Mouse (Mus musculus): ENCODE data around the gene Tmem213. TPM values are rescaled to one million over a fixed set of nuclear protein-coding genes. Genes with fewer than 3 reads are reported as not detected.

Tmem213 gene
- polyA plus RNA-seq, 1 experiment from 2014 or later = 1.00 TPM

DNA sequence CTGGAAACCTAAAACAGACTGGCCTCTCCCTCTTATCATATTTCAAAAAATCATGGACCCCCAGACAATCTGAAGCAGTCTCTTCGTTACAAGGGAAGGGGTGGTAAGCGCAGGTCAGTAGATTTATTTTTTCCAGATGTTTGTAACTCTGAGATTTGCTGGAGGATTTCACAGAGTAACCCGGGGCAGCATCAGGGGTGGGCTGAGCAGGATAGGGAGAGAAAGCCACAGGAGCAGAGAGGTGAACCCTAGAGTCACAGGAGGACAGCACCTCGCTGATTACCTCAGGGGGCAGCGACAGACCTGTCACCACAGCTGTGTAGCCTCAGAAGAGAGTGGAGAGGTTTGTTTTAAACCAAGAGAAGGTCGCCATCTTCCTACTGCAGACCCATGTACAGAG is 56.3 kb downstream of the Tmem213 start:
- 63% methylated on average over 6 of the region's 6 CpGs for WGBS
- Histone ChIP-seq H3K4me2 (replicated peaks; ENCODE audit: low read depth, low read length) (no peak overlapping the region), H3K36me3 (ENCODE audit: control insufficient read depth, insufficient read depth, low read length) (peaks cover 7% of the 10 kb centered on the region), H3K4me3 (ENCODE audit: low read depth, low read length) (no peak overlapping the region), H3K27ac (ENCODE audit: low read length) (no peak overlapping the region), H3K4me1 (ENCODE audit: control insufficient read depth, insufficient read depth, low read length) (no peaks in the 10 kb centered on the region), H3K9ac (replicated peaks; ENCODE audit: low read depth, low read length) (no peak overlapping the region), H3K27me3 (ENCODE audit: control insufficient read depth, insufficient read depth, low read length) (no peaks in the 10 kb centered on the region), H3K9me3 (ENCODE audit: control insufficient read depth, low read depth, low read length) (no peaks in the 10 kb centered on the region)
- no peak for ATAC-seq (ENCODE audit: insufficient number of reproducible peaks, insufficient read depth, low FRiP score, low read depth)

Other genes with a start within 250 kb of the Tmem213 start
- gene Trim24, start 238.4 kb upstream of the Tmem213 start, polyA plus RNA-seq (2014; fragmentation: Nextera tagmentation; extraction: Ambion mirVana) = 26.7 and 26.9 TPM in 2 replicates
- gene Svopl, start 62.3 kb upstream of the Tmem213 start, polyA plus RNA-seq (2014; fragmentation: Nextera tagmentation; extraction: Ambion mirVana) = 0.73 and 0.85 TPM in 2 replicates
- 3.7 and 5.0 TPM in 2 replicates for gene Atp6v0a4, start 15.3 kb downstream of the Tmem213 start, polyA plus RNA-seq (2014; fragmentation: Nextera tagmentation; extraction: Ambion mirVana)
- gene D630045J12Rik, start 144.8 kb downstream of the Tmem213 start, polyA plus RNA-seq (2014; fragmentation: Nextera tagmentation; extraction: Ambion mirVana) = 6.7 and 8.1 TPM in 2 replicates
- gene Zc3hav1l, start 190.0 kb downstream of the Tmem213 start, polyA plus RNA-seq (2014; fragmentation: Nextera tagmentation; extraction: Ambion mirVana) = 13.3 and 14.8 TPM in 2 replicates
- gene Zc3hav1, start 245.3 kb downstream of the Tmem213 start, polyA plus RNA-seq (2014; fragmentation: Nextera tagmentation; extraction: Ambion mirVana) = 5.8 and 6.3 TPM in 2 replicates

All from stomach, embryonic 14.5 days (tissue).